Mouse (Mus musculus) kidney, adult 18-20 months (tissue): ENCODE results near the gene Dab1.

Experiments used
- DNase-seq: peaks from one replicate; pipeline ENCODE4 v3.0.0; 2021

Dab1 gene

DNA sequence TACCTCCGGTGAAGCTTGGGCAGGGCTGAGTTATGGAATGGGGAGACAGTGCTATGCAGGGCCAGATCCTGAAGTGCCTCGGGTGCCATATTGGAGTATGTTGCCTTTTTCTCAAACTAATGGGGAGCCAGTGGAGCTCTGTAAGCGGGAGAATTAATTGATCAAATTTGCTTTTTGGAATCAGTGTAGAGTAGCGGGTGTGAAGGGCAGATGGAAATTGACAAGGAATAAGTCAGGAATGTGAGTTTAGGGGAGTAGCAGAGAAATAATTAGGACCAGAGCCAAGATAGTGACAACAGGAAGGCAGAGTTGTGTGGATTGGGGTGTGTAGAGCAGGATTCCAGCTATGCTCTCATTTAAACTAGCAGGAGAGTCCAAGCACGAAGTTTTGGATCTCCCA is 784.9 kb downstream of the Dab1 start:
- no peak for DNase-seq

DNA sequence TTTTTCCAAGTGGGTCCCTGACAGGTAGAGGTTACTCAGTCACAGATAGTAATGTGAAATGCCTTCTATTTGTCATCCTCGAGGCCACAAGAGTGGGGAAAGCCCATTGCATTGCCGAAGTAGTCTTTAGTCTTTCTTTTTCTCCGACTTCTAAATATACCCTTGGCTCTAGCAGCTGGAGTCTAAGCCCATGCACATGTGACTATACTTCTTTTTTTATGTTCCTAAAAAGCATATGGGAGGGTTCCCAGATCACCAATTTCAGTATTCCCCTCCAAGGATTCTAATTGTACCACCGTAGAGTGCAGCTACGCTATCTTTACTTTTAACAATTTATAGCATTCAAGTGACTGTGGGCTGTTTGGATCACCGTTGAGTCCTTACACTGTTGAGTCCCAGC is 791.8 kb downstream of the Dab1 start:
- DNase-seq, result no peak

DNA sequence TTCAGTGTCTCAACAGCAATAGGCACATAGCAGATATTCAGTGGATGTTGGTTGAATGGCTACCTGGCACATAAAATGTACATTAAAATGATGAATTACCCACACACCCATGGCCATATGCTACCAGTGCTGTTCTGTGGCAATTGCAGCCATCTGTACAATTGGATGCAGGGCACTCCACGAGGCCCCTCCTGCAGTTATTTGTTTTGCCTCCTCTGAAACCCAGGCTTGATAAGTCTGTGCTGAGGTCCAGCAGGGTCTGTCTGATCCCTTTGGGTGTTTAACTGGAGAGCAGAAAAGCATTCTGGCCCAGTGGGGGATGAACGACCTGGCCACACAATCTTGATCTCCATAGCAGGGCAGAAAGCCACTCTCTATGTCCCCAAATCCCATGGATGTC is 796.3 kb downstream of the Dab1 start:
- DNase-seq, result no peak

DNA sequence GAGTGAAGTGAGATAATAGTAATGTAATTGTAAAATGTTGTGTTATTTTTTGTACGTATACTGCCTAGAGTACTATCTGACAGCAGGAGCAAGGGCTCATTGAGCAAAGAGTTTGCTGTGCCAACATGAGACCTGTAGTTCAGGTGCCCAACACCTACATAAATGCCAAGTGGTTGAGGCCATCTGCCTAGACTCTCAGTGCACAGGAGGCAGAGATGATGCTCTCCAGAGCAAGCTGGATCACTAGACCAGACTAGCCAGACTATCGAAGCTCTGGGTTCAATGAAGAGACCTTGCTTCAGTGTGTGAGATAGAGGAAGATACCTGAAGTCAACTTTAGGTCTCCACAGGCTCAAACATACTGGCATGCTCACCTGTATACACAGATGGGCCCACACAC is 799.2 kb downstream of the Dab1 start:
- no peak for DNase-seq

DNA sequence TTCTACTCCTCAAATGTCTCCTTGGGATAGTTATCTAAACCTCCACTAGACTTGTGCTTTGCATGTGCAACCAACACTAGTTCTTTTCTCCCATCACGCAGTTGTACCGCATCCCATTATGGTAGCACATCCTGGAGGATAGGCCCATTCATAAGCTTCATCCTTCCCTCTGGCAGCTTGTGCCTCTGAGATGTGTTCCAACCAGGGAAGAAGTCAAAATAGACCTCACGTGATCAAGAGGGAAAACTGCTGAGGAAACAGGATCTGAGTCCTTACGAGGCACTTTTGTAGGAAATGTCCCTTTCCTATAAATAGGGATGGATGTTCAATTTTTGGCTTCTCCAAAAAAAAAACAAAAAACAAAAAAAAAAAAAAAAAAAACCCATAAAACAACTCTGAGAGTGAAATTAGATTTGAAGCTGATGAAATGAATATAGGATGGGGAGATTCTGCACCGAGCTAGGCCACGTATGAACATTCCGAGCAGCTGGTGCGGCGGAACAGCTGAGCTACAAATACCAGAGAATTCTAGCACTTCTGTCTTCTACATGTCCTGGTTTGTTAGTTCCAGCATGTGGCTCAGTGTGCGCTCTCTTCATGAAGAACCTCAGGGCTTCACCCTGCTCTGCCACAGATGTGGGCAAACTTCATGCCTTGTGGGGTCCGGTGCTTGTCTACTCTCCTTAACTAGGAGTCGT is 802.0 kb downstream of the Dab1 start:
- DNase-seq, result no peak

DNA sequence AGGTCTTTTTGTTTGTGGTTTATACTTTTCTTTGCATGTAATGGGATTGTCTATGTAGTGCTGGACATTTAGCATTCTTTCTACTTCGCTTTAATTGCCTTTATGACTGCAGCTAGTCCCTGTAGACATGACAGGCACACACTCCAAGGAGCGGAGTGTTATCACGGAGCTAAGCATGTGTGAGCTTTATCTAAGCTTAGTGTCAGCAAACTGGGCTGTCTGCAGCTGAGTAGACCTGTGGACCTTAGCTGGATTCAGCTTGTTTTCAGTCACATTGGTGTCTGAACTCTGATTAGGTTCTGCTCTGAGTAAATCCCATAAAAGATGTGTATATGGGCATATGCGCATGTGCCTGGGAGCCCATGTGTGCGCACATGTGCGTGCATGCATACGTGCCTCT is 810.0 kb downstream of the Dab1 start:
- no peak for DNase-seq

DNA sequence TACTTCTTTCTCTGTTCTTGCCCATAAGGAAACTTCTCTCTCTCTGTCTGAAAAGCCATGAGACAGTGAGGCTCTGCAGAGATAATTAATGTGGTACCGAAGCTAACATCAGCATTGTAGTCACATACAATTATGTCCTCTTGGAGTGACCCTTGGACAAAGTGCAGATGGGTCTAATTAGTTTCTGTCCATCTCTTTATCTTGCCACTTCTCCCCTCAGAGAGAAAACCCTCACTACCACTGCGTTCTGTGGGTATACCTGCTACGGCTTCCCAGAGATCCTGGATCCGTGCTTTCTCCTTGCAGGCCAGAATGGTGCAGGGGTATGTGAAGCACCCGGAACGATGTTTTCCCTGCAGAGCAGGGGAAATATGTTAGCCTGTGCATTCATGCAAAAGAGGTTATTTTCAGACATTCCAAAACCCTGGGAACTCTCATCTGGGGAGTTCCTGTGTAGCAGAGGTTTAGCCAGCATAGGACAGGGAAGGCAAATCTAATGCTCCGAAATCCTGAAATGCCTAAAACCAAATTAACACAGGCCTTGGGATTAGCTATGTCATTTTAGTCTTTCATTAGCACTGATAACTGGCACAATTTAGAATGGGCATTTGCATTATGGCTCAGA is 812.2 kb downstream of the Dab1 start:
- DNase-seq, result no peak

DNA sequence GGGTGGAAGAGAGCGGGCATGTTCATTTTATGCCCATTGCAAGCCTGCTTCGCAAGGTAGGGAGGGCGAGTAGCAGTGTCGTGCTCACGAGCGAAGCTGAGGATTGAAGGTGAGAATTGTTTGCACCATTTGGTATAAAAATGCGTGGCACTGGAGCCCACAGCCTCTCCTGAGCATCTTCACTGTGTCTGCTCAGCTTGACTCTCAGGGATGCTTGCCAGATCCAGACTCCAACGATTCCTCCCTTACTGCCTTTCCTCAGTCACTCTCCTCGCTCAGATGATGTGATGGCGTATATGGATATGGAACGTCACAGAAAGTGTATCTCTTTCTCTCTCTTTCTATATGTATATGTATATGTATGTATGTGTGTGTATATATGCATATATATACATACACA is 813.0 kb downstream of the Dab1 start:
- DNase-seq, result no peak

DNA sequence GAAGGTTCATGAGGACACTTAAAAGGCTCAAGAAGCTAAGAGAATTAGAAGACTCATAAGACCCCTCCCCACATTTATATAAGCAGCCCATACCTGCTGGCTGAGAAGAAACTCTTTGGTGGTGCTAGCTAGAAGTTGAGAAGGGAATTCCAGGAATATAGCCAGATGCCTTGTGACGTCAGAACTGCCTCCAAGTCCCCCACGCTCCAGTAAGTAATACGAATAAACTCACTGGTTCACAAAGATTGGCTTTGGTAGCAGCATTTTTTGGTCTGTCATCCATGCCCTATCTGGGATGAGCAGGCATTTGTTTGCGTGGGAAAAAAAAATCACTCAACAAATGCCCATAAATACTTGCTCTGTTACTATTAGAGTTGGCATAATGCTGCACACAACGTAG is 816.6 kb downstream of the Dab1 start:
- DNase-seq, result no peak

DNA sequence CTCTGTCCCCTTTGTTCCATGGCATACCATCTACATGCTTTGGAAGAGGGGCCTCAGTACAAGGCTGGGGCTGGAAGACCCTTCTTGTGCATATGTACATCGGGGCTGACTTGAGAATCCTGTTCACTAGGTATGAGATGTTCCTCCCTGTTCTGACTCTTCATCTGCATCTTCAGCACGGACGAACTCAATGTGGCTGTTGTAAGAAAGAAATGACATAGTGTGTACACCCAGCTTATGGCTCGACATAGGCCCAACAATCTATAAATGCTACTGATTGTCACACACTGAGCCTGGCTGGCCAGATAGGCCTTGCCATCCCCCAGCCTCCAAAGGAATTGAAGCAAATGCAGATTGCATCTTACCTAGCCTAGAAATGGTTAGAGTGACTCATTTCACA is 817.3 kb downstream of the Dab1 start:
- DNase-seq, result no peak

DNA sequence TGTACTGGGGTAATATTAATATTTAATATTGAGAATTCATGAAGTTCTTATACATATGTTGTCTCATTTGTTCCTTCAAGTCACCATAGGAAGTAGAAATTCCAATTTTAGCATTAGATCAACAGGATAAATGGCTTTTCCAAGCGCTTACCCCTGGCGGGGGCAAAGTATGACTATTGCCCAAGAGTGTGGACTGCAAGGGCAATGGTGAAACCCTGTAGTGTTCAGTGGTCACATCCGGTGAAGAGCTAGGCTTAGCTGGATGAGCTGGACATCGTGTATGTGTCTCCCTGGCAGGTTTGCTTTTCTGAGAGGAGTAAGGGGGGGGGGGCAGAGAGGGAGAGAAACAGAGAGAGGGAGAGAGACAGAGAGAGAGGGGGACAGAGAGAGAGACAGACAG is 819.6 kb downstream of the Dab1 start:
- no peak for DNase-seq

DNA sequence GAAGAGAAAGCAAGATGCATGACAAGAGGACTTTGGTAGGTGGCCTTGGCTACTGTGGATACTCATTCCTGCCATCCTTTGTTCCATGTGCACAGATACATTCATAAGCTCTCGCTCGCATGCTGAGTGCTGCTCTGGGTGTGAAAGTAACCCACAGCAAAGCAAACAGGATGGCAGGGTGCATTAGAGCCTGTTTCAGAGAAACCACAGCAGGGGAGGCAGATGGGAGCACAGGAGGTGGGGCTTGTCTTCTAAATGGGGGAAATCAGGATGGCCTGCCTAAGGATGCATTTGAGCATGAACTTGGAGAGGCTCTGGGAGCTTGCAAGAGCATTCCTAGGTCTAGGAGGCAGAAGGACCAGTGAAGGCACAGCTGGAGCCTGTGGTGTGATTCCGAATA is 820.5 kb downstream of the Dab1 start:
- no peak for DNase-seq

DNA sequence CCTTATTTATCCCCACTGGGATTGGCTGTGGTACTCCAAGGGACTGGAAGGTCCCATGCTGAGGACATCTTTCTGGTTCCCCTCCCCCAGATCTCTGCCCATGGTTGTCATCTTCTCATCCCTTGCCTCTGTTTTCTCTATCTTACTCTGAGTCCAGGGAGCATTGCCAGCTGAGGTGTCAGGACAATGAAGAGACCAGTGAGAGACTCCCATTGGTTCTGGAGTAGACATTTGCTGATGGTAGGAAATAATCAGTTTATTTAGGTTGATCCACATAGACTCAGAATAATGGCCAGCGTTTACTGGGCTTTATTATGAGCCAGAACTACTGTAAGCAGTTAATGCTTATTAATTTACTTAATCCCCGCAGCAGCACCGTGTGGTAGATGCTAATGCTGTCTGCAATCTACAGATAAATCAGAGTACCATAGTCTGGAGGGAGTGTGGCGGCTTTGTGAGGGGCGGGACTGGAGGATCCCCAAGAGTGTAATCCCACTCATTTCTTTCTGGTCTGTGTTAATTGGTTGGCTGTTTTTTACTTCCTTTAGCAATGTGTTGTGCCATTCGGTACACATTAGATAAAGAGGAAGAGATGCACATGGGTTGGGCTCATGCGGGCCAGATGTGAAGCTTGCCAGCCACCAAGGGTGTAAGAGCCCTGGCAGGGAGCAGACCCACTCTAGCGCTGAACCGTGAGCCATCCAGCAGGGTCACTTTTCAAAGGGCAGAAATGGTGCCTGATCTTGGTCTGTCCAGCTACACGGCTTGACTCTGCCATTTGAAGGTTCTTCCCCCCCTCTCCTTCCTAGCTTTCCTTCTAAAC is 824.0 kb downstream of the Dab1 start:
- DNase-seq, result no peak

DNA sequence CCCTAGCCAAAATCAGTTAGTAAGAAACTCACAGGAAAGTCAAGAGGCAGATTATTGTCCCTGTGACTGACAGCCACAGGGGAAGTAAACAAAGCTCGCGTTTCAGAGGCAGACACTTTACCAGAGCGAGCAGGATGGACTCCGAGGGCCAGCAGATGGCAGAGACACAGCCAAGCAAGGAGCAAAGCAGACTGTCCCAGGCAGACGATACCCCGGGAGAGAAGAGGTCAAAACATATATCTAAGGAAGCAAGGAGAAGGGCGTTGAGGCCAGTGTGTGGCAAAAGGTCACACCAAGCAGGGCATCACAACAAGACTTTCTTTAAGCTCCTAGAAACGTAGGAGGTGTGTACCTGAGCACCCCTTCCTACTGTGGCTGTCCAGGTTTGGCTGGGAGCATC is 824.6 kb downstream of the Dab1 start:
- no peak for DNase-seq

DNA sequence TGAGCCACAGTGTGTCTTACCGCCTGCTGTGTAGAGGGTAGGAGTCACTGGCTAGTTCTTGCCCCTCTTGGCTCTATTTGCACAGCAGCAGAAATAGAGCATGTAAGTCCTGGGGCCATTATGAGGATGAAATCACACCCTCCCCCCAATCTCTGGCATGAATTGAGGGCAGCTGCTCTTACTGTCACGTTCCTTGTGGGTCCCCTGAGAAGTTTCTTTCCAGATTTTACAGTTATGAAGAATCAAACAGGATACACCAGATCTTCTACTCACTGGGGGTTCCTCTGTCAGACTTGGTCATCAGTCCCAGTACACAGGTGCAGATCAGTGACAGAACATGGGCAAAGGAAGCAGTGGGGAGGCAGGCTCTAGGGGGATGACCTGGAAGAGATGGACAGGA is 825.8 kb downstream of the Dab1 start:
- DNase-seq, result no peak

DNA sequence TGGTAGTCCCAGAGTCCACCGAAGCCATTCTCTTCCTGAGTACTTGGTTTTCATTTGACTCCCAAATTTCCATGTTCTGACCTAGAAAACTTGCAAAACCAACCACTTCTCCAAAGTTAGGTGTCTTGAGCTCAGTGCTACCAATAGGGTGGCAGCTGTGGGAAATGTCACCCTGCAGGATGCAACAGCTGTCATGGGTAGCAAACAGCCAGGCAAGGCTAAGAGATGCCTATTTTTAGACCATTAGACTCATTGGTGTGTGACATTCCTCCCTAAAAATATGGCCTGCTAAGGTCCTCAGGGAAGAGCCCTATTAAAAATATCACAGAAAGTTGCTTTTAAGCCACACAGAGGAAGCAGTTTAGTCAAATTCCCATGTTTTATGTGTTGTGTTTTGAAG is 829.0 kb downstream of the Dab1 start:
- no peak for DNase-seq

DNA sequence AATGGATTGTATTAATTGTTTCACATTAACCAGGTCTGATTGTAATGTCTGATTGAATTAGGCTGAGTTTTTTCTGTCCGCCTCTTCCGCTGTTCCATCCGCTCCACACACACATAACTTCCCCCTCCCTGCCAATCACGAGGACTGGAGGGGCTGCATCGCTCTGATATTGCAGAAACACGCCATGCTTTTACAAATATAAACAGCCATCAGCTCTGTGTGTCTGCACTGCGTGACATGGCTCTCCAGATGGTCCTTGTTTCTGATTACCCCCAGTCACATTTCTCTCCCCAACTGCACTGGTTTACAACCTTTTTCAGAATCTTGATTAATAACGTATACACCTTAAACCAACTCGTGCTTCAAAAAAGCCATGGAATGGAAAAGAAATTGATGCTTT is 831.5 kb downstream of the Dab1 start:
- no peak for DNase-seq

DNA sequence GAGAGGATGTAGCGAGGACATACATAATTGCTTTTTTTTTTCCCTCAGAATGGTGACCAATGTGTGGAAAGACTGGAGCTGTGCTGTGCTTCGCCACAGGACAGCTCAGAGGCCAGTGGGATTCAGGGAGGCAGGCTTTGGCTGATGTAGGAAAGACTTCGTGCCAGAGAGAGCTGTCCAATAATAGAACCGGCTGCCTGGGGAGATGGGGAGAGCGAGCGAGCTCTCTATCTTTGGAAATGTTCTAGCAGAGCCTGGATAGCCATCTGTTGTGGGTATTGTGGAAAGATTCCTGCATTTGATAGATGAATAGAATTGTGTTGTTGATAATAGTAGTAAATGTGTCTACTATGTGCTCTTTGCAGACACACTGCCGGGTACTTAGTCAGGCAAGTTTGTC is 833.4 kb downstream of the Dab1 start:
- no peak for DNase-seq

DNA sequence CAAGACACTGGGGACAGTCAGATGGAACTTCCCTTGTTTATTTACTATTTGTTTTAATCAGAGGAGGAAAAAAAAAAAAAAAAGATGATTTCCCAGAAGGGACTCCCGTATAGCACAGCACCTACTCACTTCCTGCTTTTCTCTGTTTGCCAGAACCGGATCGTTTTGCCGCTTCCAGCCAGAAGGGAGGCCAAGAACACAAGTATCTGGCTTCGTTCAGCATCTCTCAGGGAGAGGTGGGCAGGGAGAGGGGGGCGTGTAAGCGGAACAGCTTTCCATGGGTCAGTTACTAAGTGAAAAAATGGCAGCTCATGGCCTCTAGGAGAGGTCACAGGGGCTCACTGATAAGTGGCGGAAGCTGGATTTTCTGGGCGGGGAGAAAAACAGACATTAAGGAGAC is 836.0 kb downstream of the Dab1 start:
- no peak for DNase-seq

DNA sequence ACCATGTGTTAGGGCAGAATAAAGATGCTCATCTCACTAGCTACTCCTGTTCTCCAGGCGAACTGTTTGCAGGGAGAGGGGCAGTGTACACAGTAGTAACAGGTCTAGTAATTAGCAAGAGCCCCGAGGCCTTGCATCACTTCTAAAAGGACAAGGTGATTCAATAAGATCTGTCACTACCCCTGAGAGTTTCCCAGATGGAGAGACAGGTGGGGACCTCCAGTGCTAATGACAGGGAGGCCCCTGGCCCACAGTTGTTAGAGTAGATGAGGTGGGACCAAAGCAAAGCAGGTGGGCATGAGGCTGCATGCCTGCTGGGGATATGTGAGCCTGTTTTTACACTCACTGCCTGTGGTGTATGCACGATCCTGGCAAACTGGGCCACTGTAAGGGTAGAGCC is 836.6 kb downstream of the Dab1 start:
- no peak for DNase-seq

DNA sequence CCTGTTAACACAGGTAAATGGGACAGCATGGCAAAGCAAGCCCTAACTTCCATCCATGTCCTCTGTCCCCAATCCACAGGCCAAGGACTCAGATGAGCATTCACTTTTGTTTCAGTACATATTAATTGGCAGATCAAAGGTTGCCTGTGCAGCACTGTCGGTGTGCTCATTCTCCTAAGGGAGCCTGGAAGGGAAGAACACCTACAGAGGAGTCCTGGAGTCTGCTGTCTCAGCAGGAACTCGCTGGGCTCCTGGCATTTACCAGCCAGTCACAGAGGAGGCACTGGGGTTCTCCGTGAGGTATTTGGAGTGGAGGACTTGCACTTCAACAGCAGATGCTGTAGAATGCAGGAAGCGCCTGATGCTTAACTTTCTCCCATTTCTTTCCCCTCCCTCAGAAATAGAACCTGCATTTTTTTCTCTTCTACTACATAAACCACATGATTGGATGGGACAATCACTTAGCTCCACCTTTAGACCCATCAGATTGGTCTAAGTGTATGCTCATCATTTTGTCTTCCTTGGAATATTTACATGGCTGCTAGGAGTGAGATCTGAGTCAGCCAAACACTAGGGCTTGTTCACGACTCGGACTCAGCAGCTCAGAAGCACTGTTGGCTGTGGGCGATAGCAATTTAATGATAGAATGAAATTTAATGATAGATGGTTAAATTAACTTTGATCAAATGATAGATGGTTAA is 837.2 kb downstream of the Dab1 start:
- peak; percentile 3 for DNase-seq

DNA sequence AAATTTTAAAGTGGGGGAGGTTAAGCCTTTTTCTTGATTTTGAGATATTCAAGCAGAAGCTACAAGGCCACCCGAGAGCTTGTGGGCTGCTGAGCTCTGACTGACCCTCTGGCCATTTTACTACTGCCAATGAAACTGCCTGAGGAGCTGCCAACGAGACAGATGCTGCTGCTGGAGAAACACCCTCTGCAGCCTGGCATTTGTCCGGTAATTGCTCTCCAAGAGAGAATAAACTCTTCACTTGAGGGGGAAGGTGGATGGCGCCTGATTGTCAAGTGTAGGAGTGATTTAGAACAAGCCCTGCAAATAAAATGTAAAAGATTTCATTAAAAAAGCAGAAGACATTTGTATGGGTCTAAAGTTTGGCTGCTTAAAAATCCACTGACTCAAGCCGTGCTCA is 839.6 kb downstream of the Dab1 start:
- DNase-seq, result no peak

DNA sequence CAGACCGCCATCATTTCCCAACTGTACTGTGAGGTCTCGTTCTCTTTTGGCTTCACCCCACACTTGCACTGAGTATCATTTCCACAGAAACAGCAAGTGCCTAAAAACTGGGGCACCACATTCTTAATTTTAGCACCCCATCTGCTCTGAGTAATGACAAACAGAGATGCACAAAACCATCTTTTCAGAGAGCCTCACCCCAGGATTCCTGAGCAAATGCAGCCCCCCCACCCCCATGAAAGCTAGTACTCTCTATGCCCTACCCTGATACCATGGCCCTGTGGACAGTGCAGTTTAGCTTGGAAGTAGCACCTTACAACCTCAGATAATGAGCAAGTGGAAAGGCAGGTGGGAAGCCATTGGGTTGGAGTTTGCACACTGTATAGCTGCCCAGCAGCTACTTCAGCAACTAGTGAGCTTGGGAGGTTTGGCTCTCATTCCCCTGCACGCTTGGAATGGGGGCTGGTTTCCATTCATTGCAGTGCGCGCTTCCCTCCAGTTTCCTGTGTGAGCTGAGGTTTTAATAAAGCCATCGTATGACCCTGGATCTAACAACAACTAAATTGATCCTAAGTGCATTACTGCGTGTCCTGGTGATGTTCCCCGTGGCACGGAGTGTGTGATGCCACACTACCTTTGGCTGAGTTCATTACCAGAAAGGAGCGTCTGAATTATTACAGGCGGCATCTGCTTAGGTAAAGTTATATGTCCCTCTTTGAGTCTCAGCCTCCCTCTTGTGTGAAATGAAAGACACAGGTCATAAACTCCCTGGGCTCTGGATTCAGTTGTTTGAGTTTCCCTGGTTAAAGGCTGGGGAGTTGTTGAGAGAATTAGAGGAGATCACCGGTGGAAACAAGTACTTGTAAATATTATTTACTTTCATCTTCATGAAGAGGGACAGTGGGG is 842.2 kb downstream of the Dab1 start:
- DNase-seq, result no peak
